Mouse (Mus musculus): ENCODE measurements around the gene Mrpl57. TPM values are rescaled to one million over a fixed set of nuclear protein-coding genes. Genes with fewer than 3 reads are reported as not detected.

Mrpl57 gene
- polyA plus RNA-seq, 1 experiment from 2014 or later = 152 TPM

DNA sequence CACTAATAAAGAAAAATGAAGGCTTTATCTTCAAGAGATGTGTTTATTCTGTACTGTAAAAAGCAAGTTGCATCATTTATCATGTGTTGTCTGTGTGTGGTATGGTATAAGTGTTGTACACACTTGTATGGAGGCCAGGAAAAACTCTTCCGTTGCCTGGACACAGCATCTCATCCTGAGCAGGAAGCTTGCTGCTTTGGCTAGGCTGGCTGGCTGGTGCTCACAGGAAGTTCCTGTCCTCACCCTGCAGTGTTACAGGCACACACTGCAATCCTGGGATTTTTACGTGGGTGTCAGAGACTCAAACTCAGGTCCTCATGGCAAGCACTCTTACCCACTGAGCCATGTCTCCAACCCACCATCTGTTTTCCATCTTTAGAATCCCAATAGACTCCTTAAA is 37.1 kb downstream of the Mrpl57 start:
- H3K36me3 ChIP-seq (ENCODE audit: poor library complexity, severe bottlenecking) = peaks cover 54% of the 10 kb centered on the region
- 84% methylated on average over 2 of the region's 2 CpGs for WGBS

DNA sequence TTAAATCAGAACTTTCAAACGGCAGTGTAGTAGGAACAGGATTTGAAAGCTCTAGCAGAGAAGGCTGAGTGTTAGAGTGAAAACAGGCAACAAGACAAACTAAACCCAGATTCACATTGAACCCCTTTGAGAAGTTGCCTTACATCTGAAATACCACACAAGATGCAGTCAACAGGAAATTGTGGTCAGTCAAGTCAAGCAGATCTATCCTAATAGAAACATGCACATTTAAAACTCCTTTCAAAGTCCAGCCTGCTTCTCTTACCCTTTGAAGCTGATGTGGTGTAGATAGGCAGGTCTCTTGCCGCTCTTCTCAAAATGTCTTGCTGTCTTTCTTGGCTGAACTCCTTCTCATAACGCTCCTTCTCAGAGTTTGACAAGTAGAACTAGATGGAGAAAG is 39.2 kb downstream of the Mrpl57 start:
- no peak overlapping the region for H3K9ac ChIP-seq
- no peak overlapping the region for H3K4me2 ChIP-seq
- ATAC-seq = no peak
- no peak overlapping the region for H3K4me3 ChIP-seq
- H3K27ac ChIP-seq = no peak overlapping the region
- no peaks in the 10 kb centered on the region for H3K9me3 ChIP-seq (replicated peaks)
- H3K36me3 ChIP-seq (ENCODE audit: poor library complexity, severe bottlenecking) = peaks cover 67% of the 10 kb centered on the region
- no peaks in the 10 kb centered on the region for H3K27me3 ChIP-seq
- WGBS = 95% methylated on average over 3 of the region's 3 CpGs
- H3K4me1 ChIP-seq = no peaks in the 10 kb centered on the region

More for the DNA sequence above, 37.1 kb downstream of the Mrpl57 start:
- no peak for ATAC-seq
- H3K4me1 ChIP-seq = no peaks in the 10 kb centered on the region
- H3K4me2 ChIP-seq = no peak overlapping the region
- H3K27me3 ChIP-seq = no peaks in the 10 kb centered on the region
- H3K4me3 ChIP-seq = no peak overlapping the region
- H3K27ac ChIP-seq = no peak overlapping the region
- H3K9me3 ChIP-seq (replicated peaks) = no peaks in the 10 kb centered on the region
- no peak overlapping the region for H3K9ac ChIP-seq

DNA sequence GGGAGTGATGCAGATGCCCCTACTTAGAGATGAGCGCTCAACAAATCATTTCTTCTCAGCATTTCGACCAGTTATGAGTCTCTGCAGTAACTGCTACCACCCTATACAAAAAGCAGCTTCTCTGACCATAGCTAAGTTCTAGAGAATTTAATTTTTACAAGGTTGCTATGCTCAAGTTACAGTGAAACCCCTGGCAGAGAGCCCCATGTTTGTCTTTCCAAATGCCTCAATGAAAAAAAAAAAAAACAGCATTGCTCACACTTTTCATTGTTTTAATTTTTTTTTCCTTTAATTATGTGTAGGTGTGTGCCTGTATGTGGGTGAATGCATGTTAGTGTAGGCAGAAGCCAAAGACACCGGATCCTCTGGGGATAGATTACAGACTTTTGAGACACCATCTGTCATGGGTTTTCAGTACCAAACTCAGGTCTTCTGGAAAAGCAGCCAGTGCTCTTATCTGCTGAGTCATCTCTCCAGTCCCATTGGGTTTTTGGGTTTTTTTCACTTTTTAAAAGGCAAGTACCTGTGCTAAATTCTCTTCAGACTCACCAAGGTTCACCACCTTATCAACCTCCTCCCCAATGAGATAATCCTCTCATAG is 40.7 kb downstream of the Mrpl57 start:
- Histone ChIP-seq H3K36me3 (ENCODE audit: poor library complexity, severe bottlenecking) (peaks cover 57% of the 10 kb centered on the region), H3K4me1 (no peaks in the 10 kb centered on the region), H3K27me3 (no peaks in the 10 kb centered on the region), H3K4me2 (no peak overlapping the region), H3K4me3 (no peak overlapping the region), H3K27ac (no peak overlapping the region), H3K9me3 (replicated peaks) (no peaks in the 10 kb centered on the region), H3K9ac (no peak overlapping the region)
- WGBS = 97% methylated on average over 3 of the region's 3 CpGs
- ATAC-seq = no peak

DNA sequence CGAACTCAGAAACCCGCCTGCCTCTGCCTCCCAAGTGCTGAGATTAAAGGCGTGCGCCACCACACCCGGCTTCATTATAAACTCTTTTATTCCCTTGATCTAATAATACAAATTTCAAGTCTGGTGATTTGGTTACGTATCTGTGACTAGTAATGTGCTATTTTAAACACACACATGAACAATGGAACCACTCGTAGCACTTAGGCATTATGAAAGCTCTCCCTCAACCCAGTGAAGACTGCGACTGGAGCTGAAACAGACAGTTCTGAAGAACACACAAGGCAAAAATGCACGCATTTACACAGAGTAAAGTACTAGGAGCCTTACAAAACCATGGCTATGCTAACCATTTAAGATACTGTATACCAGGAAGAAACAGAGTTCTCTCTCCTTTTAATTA is 51.9 kb downstream of the Mrpl57 start:
- ATAC-seq = no peak
- no peaks in the 10 kb centered on the region for H3K9me3 ChIP-seq (replicated peaks)
- WGBS = 95% methylated on average over 9 of the region's 9 CpGs

More for the DNA sequence above, 51.9 kb downstream of the Mrpl57 start:
- Histone ChIP-seq H3K27ac (no peak overlapping the region), H3K4me3 (no peak overlapping the region), H3K4me1 (peaks cover 9% of the 10 kb centered on the region), H3K27me3 (no peaks in the 10 kb centered on the region), H3K36me3 (ENCODE audit: poor library complexity, severe bottlenecking) (peaks cover 8% of the 10 kb centered on the region; the same call in 1 of the 2 replicates), H3K9ac (no peak overlapping the region), H3K4me2 (no peak overlapping the region)

Small RNAs within 50 kb of the gene (microRNA-seq; reads per million reads assigned to microRNA genes)
- gene Mir3077 = not detected

Other genes with a start within 250 kb of the Mrpl57 start
- gene Xpo4, start 160.8 kb upstream of the Mrpl57 start, polyA plus RNA-seq (2015; fragmentation: Nextera tagmentation; extraction: Ambion mirVana) = 19.3 and 21.8 TPM in 2 replicates
- gene Gm49361, start 80.1 kb upstream of the Mrpl57 start, polyA plus RNA-seq (2015; fragmentation: Nextera tagmentation; extraction: Ambion mirVana) = not detected in 2 replicates
- gene Lats2, start 67.8 kb upstream of the Mrpl57 start, polyA plus RNA-seq (2015; fragmentation: Nextera tagmentation; extraction: Ambion mirVana) = 7.8 and 8.3 TPM in 2 replicates
- 24.1 and 24.5 TPM in 2 replicates for gene Sap18, start 28.1 kb upstream of the Mrpl57 start, polyA plus RNA-seq (2015; fragmentation: Nextera tagmentation; extraction: Ambion mirVana)
- 34.8 and 37.6 TPM in 2 replicates for gene Ska3, start within 50 bp of the Mrpl57 start, polyA plus RNA-seq (2015; fragmentation: Nextera tagmentation; extraction: Ambion mirVana)
- gene Zdhhc20, start 64.0 kb downstream of the Mrpl57 start, polyA plus RNA-seq (2015; fragmentation: Nextera tagmentation; extraction: Ambion mirVana) = 54.2 and 55.1 TPM in 2 replicates
- 64.2 and 69.1 TPM in 2 replicates for gene Micu2, start 173.0 kb downstream of the Mrpl57 start, polyA plus RNA-seq (2015; fragmentation: Nextera tagmentation; extraction: Ambion mirVana)
- gene Fgf9, start 244.3 kb downstream of the Mrpl57 start, polyA plus RNA-seq (2015; fragmentation: Nextera tagmentation; extraction: Ambion mirVana) = 3.3 and 4.3 TPM in 2 replicates

Measured in forebrain, embryonic 13.5 days (tissue).